Mouse (Mus musculus): ENCODE measurements around the gene Ing4. TPM values are rescaled to one million over a fixed set of nuclear protein-coding genes. Genes with fewer than 3 reads are reported as not detected.
"Not testable (repeated sequence)": the region's sequence is repeated elsewhere in the genome, so short reads cannot be mapped to it uniquely, and the experiment has no call there.

Ing4 gene
- polyA plus RNA-seq, 1 experiment = not detected

DNA sequence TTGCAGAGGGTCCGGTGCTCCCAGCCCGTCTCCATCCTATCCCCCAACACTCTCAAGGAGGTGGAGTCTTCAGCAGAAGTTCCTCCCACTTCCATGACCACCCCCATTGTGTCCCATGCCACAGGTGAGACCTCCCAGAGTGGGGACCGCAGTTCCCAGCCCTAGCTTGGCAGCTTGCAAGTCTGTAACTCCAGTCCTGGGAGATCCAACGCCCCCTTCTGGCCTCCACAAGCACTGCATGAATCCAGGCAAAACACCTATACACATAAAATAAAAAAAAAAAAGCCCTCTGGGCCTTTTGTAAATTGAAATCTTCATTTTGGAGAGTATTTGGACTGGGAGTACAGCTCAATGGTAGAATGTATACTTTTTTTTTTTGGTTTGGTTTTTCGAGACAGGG is 11.7 kb downstream of the Ing4 start:
- peak; percentile 48; the same call in 1 of the 2 replicates for TF ChIP-seq CTCF (IDR thresholded peaks at IDR 0.05; ENCODE audit: insufficient read depth, low read depth, low read length)
- TF ChIP-seq POLR2A (IDR thresholded peaks at IDR 0.05; ENCODE audit: insufficient read depth, low read depth, low read length) = no peak
- Histone ChIP-seq H3K4me3 (ENCODE audit: insufficient read depth, low read depth, low read length) (no peak overlapping the region), H3K4me1 (ENCODE audit: control insufficient read depth, insufficient read depth, low read length) (no peaks in the 10 kb centered on the region), H3K27ac (ENCODE audit: insufficient read depth, low read depth, low read length) (no peak overlapping the region)
- 65% methylated on average over 5 of the region's 5 CpGs for WGBS

DNA sequence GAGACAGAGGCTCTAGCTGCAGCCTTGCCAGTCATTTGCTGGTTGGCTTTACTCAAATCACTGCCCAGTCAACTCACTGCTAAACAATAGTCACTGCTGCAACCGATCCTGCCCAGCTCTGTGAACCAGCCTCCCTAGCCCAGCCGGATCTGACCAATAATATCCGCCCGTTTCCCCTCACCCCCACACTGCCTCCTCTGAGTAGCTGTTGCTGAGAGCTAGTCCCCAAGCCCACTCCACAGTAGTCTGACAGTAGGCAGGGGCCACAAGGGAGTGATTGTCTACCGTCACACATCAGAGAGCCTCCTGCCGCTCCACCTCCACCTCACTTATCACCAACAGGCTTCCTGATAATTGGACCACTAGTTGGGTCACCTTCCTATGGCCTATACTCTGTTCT is 21.9 kb downstream of the Ing4 start:
- Histone ChIP-seq H3K4me3 (ENCODE audit: insufficient read depth, low read depth, low read length) (no peak overlapping the region), H3K4me1 (ENCODE audit: control insufficient read depth, insufficient read depth, low read length) (peaks cover 5% of the 10 kb centered on the region), H3K27ac (ENCODE audit: insufficient read depth, low read depth, low read length) (no peak overlapping the region)
- 35% methylated on average over 6 of the region's 6 CpGs for WGBS
- TF ChIP-seq CTCF (IDR thresholded peaks at IDR 0.05; ENCODE audit: insufficient read depth, low read depth, low read length) = no peak
- TF ChIP-seq POLR2A (IDR thresholded peaks at IDR 0.05; ENCODE audit: insufficient read depth, low read depth, low read length) = no peak

DNA sequence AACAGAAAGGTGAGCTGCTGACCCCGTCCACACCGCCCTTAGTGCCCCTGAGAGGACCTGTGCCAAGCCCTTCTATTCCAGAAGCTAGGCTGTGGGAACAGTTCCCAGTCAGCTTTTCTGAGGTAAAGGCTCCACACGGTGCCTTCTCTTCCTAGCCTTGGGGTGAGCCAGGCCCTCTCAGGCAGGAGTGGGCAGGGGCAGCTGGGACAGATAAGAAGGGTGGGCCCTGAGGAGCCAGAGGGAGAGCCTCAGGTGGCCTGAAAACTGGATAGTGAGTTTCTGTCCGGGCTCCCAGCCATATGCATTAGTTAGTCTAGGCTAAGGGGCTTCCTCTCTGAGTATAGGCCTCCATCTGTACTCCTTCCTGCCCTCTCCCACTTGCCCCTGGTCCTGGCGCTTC is 23.0 kb downstream of the Ing4 start:
- no peak overlapping the region for H3K4me3 ChIP-seq (ENCODE audit: insufficient read depth, low read depth, low read length)
- TF ChIP-seq CTCF (IDR thresholded peaks at IDR 0.05; ENCODE audit: insufficient read depth, low read depth, low read length) (no peak), POLR2A (IDR thresholded peaks at IDR 0.05; ENCODE audit: insufficient read depth, low read depth, low read length) (no peak)
- H3K4me1 ChIP-seq (ENCODE audit: control insufficient read depth, insufficient read depth, low read length) = peaks cover 5% of the 10 kb centered on the region
- WGBS = 71% methylated on average over 5 of the region's 5 CpGs
- H3K27ac ChIP-seq (ENCODE audit: insufficient read depth, low read depth, low read length) = no peak overlapping the region

DNA sequence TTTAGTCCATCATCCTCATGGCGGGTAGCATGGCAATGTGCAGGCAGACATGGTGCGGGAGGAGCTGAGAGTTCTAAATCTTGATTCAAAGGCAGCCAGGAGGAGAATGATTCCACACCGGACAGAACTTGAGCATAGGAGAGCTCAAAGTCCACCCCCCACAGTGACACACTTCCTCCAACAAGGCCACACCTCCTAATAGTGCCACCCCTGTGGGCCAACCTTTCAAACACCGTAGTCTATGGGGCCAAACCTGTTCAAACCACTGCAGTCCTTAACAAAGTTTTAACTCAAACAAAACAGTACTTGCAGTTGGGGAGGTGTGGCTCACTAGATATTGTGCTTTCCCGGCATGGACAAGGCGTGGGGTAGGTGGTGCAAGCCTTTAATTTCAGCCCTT is 24.3 kb downstream of the Ing4 start:
- Histone ChIP-seq H3K4me1 (ENCODE audit: control insufficient read depth, insufficient read depth, low read length) (peaks cover 5% of the 10 kb centered on the region), H3K4me3 (ENCODE audit: insufficient read depth, low read depth, low read length) (no peak overlapping the region), H3K27ac (ENCODE audit: insufficient read depth, low read depth, low read length) (no peak overlapping the region)
- no peak for TF ChIP-seq CTCF (IDR thresholded peaks at IDR 0.05; ENCODE audit: insufficient read depth, low read depth, low read length)
- no peak for TF ChIP-seq POLR2A (IDR thresholded peaks at IDR 0.05; ENCODE audit: insufficient read depth, low read depth, low read length)
- 80% methylated on average over 6 of the region's 6 CpGs for WGBS

DNA sequence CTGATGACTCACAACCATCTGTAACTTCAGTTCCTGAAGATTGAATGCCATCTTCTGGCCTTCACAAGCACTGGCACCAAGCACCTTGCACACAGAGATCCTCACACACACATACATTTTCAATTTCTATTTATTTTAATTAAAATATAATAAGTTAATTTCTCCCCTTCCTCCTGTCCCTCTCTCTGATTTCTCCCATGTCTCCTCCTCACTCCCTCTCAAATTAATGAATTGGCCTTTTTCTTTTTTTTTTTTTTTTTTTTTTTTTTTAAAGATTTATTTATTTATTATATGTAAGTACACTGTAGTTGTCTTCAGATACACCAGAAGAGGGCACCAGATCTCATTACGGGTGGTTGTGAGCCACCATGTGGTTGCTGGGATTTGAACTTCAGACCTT is 25.7 kb downstream of the Ing4 start:
- not testable (repeated sequence) for H3K4me1 ChIP-seq (ENCODE audit: control insufficient read depth, insufficient read depth, low read length); H3K27ac ChIP-seq (ENCODE audit: insufficient read depth, low read depth, low read length); H3K4me3 ChIP-seq (ENCODE audit: insufficient read depth, low read depth, low read length)
- WGBS = no CpG with 5 or more reads among the region's 1 CpGs

DNA sequence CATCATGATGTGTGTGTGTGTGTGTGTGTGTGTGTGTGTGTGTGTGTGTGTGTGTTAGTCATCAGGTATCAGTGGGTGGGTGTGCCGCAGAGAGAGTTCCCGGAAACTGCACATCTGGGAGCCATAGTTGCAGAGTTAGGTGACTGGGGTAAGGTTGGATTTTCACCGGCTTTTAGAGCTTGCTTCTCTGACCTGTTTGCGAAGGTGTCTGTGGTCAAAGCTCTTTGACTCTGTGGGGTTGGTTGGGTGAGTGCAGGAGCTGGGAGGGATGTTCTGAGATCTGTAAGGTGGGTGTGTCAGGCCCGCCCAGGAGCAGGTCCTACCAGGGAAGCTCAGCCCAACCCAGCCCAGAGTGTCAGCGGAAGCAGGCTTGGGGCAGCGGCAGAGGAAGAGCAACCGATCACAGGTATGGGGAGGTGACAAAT is 28.0 kb downstream of the Ing4 start, which contains the start of gene Lpar5:
Lpar5 (plus strand) TSS at position 350 of the 425 bp plus-strand sequence.
- WGBS = 81% methylated on average over 8 of the region's 8 CpGs
- Histone ChIP-seq H3K27ac (ENCODE audit: insufficient read depth, low read depth, low read length) (no peak within 1 kb of the TSS), H3K4me3 (ENCODE audit: insufficient read depth, low read depth, low read length) (no peak within 1 kb of the TSS), H3K4me1 (ENCODE audit: control insufficient read depth, insufficient read depth, low read length) (peaks cover 2% of the 10 kb centered on the region; the same call in 1 of the 2 replicates)
- TF ChIP-seq POLR2A (IDR thresholded peaks at IDR 0.05; ENCODE audit: insufficient read depth, low read depth, low read length) (no peak), CTCF (IDR thresholded peaks at IDR 0.05; ENCODE audit: insufficient read depth, low read depth, low read length) (no peak)

DNA sequence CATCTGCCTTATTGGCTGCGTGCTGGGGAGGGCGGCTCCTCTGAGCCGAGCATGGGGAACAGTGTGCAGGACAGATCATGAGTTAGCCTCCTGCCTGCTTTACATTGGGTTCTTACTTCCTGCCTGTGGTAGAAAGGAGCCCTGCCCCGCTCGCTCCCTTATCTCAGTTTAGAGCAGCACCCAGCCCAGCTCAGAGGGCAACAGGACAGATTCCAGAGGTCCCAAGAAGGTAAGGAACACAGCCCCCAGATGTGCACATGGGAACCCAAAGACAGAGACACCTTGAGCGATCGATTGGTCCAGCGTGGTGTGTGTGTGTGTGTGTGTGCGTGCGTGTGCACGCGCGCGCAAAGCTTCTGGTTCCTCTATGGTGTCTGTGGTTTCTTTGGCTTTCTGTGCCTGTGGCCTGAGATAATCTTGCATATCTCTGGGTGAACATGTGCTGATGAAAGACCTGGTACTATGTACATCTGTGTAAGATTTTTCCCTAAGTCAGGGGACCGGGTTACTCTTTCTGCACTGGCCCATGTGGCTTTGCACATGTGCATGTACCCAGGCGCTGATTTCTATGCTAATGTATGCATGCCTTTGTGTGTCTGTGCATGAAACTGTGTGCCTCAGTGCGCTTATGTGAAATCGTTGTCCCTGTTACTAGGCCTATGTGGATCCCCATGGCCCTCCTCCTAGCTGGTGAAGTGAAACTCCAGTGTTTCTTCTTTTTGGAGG is 31.8 kb downstream of the Ing4 start:
- peaks cover 2% of the 10 kb centered on the region; the same call in 1 of the 2 replicates for H3K4me1 ChIP-seq (ENCODE audit: control insufficient read depth, insufficient read depth, low read length)
- TF ChIP-seq CTCF (IDR thresholded peaks at IDR 0.05; ENCODE audit: insufficient read depth, low read depth, low read length) (no peak), POLR2A (IDR thresholded peaks at IDR 0.05; ENCODE audit: insufficient read depth, low read depth, low read length) (no peak)
- no peak overlapping the region for H3K4me3 ChIP-seq (ENCODE audit: insufficient read depth, low read depth, low read length)
- WGBS = 73% methylated on average over 18 of the region's 18 CpGs
- 0 out of 2 replicates have a peak overlapping the region, but pooled peaks have one; percentile 7 for H3K27ac ChIP-seq (ENCODE audit: insufficient read depth, low read depth, low read length)

DNA sequence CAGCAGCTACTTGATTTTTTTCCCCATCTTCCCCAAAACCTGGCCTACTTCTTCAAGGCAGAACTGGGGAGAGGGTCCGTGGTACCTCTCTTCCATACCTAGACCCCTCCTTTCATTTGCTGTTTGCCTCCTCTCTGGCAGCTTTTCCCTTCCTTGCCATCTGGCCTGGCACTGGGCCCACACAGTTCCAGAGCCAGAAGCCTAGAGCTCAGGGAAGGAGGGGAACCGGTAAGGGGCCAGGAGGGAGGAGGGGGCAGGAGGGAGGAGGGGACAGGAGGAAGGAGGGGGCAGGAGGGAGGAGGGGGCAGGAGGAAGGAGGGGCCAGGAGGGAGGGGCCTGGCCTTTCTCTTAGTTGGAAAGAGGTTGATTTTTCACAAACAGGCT is 32.3 kb downstream of the Ing4 start:
- Histone ChIP-seq H3K4me3 (ENCODE audit: insufficient read depth, low read depth, low read length) (no peak overlapping the region), H3K27ac (ENCODE audit: insufficient read depth, low read depth, low read length) (0 out of 2 replicates have a peak overlapping the region, but pooled peaks have one; percentile 7), H3K4me1 (ENCODE audit: control insufficient read depth, insufficient read depth, low read length) (peaks cover 2% of the 10 kb centered on the region; the same call in 1 of the 2 replicates)
- WGBS = 5% methylated on average over 2 of the region's 2 CpGs
- no peak for TF ChIP-seq CTCF (IDR thresholded peaks at IDR 0.05; ENCODE audit: insufficient read depth, low read depth, low read length)
- no peak for TF ChIP-seq POLR2A (IDR thresholded peaks at IDR 0.05; ENCODE audit: insufficient read depth, low read depth, low read length)

DNA sequence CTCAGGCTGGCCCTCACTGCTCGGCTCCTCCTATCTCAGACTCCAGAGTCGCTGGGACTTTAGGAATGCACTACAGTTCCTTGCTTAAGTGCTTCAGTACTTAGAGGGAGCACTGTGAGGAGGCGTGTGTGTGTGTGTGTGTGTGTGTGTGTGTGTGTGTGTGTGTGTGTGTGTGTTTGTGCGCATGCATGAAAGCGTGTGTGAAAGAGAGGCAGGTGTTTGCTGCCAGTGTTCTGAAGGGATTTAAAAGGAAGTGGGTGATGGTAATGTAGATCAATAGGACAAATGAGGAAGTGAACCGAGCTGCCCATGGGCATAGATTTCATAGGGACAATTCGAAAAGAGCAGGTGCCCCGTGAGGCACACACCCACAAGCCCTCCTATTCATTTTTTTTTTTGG is 34.3 kb downstream of the Ing4 start:
- Histone ChIP-seq H3K4me1 (ENCODE audit: control insufficient read depth, insufficient read depth, low read length) (peaks cover 2% of the 10 kb centered on the region; the same call in 1 of the 2 replicates), H3K27ac (ENCODE audit: insufficient read depth, low read depth, low read length) (no peak overlapping the region), H3K4me3 (ENCODE audit: insufficient read depth, low read depth, low read length) (no peak overlapping the region)
- TF ChIP-seq POLR2A (IDR thresholded peaks at IDR 0.05; ENCODE audit: insufficient read depth, low read depth, low read length) = no peak
- no peak for TF ChIP-seq CTCF (IDR thresholded peaks at IDR 0.05; ENCODE audit: insufficient read depth, low read depth, low read length)
- WGBS = 55% methylated on average over 8 of the region's 8 CpGs

Measured in olfactory bulb, adult 2 months (tissue).